Mouse (Mus musculus) fat pad, adult 2 months (tissue): Measurements from ENCODE around the gene Mamdc2.
"Not testable (repeated sequence)": the region's sequence is repeated elsewhere in the genome, so short reads cannot be mapped to it uniquely, and the experiment has no call there.

Source experiments
- DNase-seq: peaks from one replicate; pipeline ENCODE4 v3.0.0-alpha.2; 2011; ENCODE audit warnings: low read depth, low spot score; ENCODE audit errors: extremely low read depth

Mamdc2 gene

DNA sequence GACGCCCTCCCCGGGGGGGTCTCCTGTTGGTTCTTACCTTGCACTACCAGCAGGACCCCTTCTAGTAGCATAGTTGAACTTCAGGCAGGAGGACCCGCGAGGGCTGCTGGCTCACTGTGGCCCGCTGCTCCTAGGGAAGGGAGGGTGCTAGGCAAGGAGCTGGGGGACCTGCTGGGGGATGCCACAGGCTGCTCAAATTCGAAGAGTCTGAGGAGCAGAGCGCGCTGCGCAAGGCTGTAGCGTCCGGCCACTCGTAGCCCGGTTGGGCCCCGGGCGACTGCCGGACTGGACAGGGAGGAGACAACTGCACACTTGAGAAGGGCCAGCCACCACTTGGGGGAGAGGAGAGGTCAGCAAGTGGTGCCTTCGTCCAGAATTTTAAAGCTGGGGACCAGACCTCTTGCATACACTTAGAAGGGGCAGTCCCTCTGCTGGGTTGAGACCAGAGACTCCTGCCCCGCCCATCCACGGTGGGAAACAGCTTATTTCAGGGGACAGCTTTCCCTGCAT lies at the start of gene Mamdc2:
Gene Mamdc2, minus strand, starts transcription at position 455 of the 510 bp plus-strand sequence.
- no peak for DNase-seq

DNA sequence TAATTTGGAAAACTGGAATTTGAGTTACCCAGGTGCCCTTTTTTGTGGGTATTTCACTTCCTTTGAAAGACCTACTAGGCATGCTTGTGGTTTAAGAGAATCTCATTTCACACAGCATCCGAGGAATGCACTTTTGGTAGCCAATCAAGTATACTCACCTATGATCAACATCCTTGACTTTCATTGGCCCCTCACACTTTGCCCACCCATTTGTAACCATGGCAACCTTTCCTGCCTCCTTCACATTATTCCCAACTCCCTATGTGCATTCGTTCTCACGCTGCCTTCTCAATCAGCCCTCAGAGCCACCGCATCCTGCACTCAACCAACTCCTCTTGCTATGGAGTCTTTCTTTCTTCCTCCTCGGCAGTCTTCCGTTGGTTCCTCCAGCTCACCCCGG lies 49.8 kb upstream of the Mamdc2 start:
- DNase-seq: no peak

- DNase-seq: no peak
These were observed 49.1 kb upstream of the Mamdc2 start for GRCm38 (mm10) chr19:23497171-23497917.

DNA sequence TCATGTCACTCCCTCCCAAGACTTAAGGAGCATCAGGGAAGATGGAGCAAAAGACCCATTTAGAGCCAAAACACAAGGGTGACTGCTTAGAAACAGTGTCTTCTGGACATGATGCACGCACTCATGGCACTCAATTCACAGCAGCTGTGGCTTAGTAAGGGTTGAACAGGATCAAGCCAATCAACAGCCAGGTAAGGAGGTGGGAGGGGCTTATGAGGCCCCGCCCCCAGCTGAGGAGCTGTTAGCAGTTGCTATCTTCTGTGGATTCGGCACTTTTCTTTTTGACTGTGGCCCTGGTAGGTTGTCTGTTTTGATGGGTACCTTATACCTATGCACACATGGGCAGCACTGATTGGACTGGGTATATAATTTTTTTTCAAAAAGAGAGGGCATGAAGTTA lies 48.3 kb upstream of the Mamdc2 start:
- DNase-seq: no peak

GRCm38 (mm10) chr19:23492663-23493062 lies 44.4 kb upstream of the Mamdc2 start:
- no peak for DNase-seq

GRCm38 (mm10) chr19:23490703-23491102 lies 42.5 kb upstream of the Mamdc2 start:
- DNase-seq: not testable (repeated sequence)

DNA sequence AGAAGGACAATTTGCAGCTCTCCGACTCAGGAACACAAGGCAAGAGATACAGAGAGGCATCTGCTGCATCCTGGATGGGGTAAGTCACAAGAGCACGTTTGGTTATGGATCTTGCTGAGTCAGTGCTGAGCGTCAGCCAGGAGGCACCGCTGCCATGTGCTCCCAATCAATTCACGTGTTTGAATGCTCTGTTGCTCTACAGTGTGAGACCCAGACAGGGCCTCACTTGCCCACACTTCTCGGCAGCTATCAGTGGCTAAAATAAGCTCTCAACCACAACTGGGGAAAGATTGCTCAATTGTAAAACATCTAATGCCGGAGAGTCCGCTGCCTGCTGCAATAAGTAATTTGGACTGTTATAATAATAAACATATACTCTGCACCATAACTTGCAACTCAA lies 41.5 kb upstream of the Mamdc2 start:
- no peak for DNase-seq

DNA sequence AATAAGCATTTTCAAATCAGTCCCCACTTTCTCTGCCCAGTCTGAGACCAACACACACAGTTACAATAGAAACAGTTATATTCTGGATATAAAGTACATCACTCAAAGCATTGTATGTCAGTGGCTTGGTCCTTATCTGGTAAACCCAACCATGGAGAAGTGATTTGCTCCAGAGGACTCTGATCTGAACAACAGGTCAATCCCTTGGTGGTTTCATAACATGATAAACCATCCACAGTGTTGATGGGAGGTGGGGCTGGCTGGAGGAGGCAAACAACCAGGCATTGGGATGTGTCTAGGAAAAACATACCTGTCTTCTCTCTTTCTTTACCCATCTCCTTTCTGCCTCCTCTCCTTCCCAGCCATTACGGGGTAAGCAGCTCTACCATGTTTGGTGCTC lies 39.2 kb upstream of the Mamdc2 start:
- DNase-seq: no peak

GRCm38 (mm10) chr19:23486631-23487270 lies 38.5 kb upstream of the Mamdc2 start:
- DNase-seq: no peak

DNA sequence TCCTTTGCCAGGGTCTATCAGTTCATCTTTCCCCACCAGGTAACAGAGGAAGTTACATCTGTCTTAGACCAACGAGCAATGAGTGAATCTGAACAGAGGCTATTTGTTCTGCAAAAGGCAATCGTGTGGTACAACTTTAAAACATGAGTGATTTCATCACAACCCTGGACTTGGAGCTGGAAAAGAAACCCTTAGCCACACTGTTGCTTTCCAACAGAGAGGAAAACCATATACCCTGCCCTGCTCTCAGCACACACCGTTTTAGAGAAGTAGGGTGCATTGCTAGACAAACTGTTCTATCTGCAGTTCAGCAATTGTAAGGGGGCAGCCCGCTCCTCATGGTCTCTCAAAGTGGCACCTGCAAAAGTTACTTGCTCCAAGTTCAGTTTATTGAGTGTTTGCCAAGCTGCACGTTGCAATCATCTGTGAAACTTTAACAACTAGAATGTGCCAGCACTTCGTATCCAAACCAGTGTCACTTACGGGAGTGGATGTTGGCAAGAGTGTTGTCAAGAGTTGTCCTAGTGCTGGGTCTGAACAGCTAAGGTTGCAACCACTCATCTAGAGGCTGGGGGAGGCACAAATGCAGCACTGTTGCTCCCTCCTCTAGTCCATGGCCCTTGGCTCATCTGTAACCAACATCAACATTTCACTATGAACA lies 37.8 kb upstream of the Mamdc2 start:
- DNase-seq: no peak

GRCm38 (mm10) chr19:23482571-23482970 lies 34.3 kb upstream of the Mamdc2 start:
- DNase-seq: not testable (repeated sequence)

DNA sequence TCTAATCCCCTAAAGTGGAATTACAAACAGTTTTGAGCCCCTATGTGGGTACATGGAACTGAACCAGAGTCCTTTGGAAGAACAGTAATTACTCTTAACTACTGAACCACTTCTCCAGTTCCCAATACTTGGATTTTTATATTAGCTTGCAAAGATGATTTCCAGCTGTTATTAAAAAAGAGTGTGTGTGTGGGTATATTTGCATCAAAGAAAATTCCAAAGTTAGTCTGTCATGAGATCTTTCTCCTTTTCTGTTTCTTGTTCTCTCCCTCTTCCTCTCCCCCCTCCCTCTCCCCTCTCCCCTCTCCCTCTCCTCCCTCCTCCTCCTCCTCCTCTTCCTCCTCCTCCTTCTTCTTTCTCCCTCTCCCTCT lies 31.3 kb upstream of the Mamdc2 start:
- no peak for DNase-seq

- no peak for DNase-seq
These were observed 30.8 kb upstream of the Mamdc2 start for GRCm38 (mm10) chr19:23478895-23479596.

DNA sequence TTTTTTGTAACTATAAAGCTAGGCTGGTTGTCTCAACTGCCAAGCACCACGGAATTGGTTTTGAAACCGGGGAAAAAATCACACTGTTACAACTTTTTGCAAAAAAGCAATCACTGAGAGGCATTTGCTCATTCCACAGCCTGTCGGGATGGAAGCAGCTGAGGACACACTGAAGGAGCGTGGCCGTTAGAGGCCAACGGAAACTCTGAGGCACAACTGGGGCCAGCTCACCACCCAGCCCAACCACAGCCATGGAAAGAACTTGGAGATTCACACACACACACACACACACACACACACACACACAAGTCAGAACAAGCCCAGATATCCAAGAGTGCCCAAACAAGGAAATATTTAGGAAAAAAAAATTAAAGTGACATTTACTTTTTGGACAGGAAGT lies 29.6 kb upstream of the Mamdc2 start:
- no peak for DNase-seq

GRCm38 (mm10) chr19:23467866-23468265 lies 19.6 kb upstream of the Mamdc2 start:
- DNase-seq: no peak

DNA sequence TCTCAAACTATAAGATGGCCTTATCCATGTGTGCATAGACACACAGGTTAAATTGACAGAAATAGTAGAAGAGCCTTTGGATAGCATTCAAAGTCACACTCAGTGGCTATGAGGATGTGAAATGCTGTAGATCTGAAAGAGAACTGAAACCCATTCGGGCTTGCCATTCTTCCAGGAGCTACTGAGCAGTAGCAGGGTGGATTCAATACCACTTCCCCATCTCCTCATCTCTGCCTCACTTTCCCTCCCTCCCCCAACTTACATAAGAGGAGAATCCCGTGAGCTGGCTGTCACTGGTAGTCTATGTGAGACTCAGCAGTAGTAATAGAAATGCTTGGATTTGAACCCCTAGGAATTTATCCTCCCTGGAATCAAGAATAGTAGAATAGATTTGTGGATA lies 18.8 kb upstream of the Mamdc2 start:
- no peak for DNase-seq

- DNase-seq: no peak
These were observed 9.2 kb upstream of the Mamdc2 start for GRCm38 (mm10) chr19:23457492-23457891.

DNA sequence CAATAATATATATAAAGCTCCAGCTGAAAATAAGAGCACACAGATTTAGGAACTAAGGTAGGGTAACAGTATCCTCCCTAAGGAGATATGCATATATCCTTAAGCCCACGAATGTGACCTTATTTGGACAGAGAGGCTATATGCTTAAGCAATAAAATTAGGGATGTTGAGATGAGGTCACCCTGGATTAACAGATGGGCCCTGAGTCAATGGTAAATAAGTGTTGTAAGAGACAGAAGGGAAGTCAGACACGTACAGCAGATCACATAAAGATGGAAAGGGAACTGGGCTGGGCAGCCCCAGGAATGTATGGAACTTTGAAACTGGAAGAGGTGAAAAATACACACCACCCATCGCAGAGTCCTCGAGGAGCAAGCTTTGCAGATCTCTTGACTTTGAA lies 3.1 kb upstream of the Mamdc2 start:
- no peak for DNase-seq

- no peak for DNase-seq
These were observed 838 bp downstream of the Mamdc2 start for GRCm38 (mm10) chr19:23447221-23447987.
